Mouse (Mus musculus) midbrain, embryonic 11.5 days (tissue): ENCODE results near the gene Gsg1l. TPM values are rescaled to one million over a fixed set of nuclear protein-coding genes. Genes with fewer than 3 reads are reported as not detected.
A peak's percentile ranks its signal among the peaks of the same experiment; 100 is the strongest.

Experiments
- ATAC-seq: fragments of 200-750 bp; cut with Nextera tagmentation; 2 replicates; pipeline ENCODE4 v1.8.0; 2017; ENCODE audit warnings: moderate TSS enrichment, moderate library complexity; ENCODE audit not compliant: low FRiP score
- DNase-seq: peaks from one replicate; pipeline ENCODE4 v3.0.0; 2015; ENCODE audit warnings: low spot score; ENCODE audit errors: missing footprints
- H3K27ac ChIP-seq: fragments of 300-500 bp; sonication (generic); 2 replicates; pipeline ENCODE4 v1.5.1; 2014; ENCODE audit warnings: low read depth, low read length
- H3K27me3 ChIP-seq: fragments of 300-500 bp; sonication (generic); 2 replicates; pipeline ENCODE4 v1.6.1; 2014; ENCODE audit warnings: mild to moderate bottlenecking, low read length, moderate library complexity, mixed read lengths; ENCODE audit not compliant: control insufficient read depth, insufficient read depth
- H3K36me3 ChIP-seq: fragments of 300-500 bp; sonication (generic); 2 replicates; pipeline ENCODE4 v1.6.1; 2014; ENCODE audit warnings: mild to moderate bottlenecking, low read length, moderate library complexity, mixed read lengths; ENCODE audit not compliant: control insufficient read depth, insufficient read depth
- H3K4me1 ChIP-seq: fragments of 300-500 bp; sonication (generic); 2 replicates; pipeline ENCODE4 v1.6.1; 2014; ENCODE audit warnings: low read length; ENCODE audit not compliant: control insufficient read depth, insufficient read depth
- H3K4me2 ChIP-seq: fragments of 300-500 bp; sonication (generic); 2 replicates; pipeline ENCODE4 v1.6.1; 2014; ENCODE audit warnings: mild to moderate bottlenecking, moderate library complexity
- H3K4me3 ChIP-seq: fragments of 300-500 bp; sonication (generic); 2 replicates; pipeline ENCODE4 v1.5.1; 2014; ENCODE audit warnings: low read depth, low read length
- H3K9ac ChIP-seq: fragments of 300-500 bp; sonication (generic); 2 replicates; pipeline ENCODE4 v1.6.1; 2014; ENCODE audit warnings: low read length
- H3K9me3 ChIP-seq: fragments of 300-500 bp; sonication (generic); 2 replicates; pipeline ENCODE4 v1.6.1; 2016; ENCODE audit warnings: low read length; ENCODE audit not compliant: control insufficient read depth
- WGBS: fragments of 180-500 bp; shearing (Covaris S2); extraction: QIAGEN DNeasy Blood & Tissue Kit; methylation state at CpG from one replicate; pipeline ENCODE4 v1.1.7; 2014; 5-methylcytosine and 5-hydroxymethylcytosine counted together
- polyA plus RNA-seq: library from polyadenylated mRNA; unstranded; fragments of >200 nt; fragmentation: Nextera tagmentation; extraction: Ambion mirVana; gene quantifications from 2 replicates; pipeline ENCODE4 v1.2.1, GENCODE M21; 2014

The Gsg1l gene
- polyA plus RNA-seq, 1 experiment from 2014 or later = 2.1 TPM

DNA sequence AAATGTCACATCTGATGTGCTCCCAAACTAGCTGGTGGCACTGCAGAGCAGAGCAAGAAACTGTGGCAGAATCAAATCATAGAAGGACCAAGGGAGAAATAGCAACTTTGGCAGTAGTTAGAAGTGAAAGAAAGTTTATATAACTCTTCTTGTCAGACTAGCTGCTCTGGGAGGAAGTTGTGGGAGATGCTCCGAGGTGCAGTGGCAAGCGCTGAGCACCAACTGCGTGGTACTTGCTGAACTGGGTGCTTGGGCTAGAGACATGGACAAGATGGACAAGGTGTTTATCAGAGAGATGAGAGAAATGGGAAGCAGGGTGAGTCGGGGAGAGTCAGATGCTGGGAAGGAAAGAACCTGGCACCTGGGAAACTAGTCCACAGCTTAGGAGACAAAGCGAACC, 194.4 kb downstream of the Gsg1l start:
- Histone ChIP-seq H3K4me2 (no peak overlapping the region), H3K36me3 (no peaks in the 10 kb centered on the region), H3K27ac (no peak overlapping the region), H3K9ac (no peak overlapping the region), H3K9me3 (no peaks in the 10 kb centered on the region), H3K27me3 (no peaks in the 10 kb centered on the region), H3K4me1 (peaks cover 2% of the 10 kb centered on the region; the same call in 1 of the 2 replicates), H3K4me3 (no peak overlapping the region)
- no peak for DNase-seq
- WGBS = 92% methylated on average over 5 of the region's 5 CpGs
- no peak for ATAC-seq

DNA sequence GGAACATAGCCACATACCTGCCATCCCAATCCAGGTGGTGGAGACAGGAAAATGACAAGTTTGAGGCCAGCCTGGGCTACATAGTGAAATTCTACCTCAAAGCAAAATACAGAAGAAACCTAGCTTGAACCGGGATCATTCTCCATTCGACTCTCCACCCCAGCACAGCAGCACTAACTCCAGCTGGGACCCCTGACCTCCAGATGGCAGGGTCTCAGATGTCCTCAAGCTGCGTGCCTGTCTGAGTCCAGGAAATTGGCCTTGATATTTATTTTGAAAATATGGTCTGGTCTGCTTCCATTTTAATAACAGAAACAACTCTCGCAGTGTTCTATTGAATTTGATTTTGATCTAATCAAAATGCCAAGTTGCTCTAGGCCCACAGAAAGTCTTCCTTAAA, 195.1 kb downstream of the Gsg1l start:
- Histone ChIP-seq H3K4me2 (no peak overlapping the region), H3K36me3 (no peaks in the 10 kb centered on the region), H3K27ac (no peak overlapping the region), H3K27me3 (no peaks in the 10 kb centered on the region), H3K4me3 (no peak overlapping the region), H3K4me1 (peaks cover 2% of the 10 kb centered on the region; the same call in 1 of the 2 replicates), H3K9me3 (no peaks in the 10 kb centered on the region), H3K9ac (no peak overlapping the region)
- peak; percentile 75 for DNase-seq
- ATAC-seq = no peak
- WGBS = 61% methylated on average over 4 of the region's 4 CpGs

DNA sequence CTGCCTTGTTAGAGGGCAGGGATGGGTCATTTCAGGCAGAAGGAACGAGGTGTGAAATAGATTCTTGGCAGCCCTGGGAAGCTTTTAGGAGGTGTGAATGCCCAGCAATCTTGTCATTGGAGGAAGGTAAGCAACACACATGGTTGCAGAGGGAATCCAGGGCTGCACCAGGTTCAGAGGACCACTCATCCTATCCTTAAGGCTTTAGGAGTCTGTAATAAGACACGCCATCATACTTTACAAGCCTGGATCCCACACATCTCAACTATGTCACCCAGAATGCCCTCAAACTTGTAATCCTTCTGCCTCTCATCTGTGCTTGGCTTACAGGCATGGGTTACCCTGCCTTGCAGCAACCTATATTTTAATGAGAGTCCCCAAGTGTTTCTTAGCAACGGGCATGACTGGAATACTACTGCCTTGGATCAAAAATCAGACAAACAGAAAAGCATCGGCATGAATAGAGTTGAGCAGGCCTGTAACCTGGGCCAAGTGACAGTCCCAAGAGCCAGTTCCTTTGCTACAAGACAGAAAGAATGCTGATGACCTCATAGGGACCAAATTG, 196.0 kb downstream of the Gsg1l start:
- Histone ChIP-seq H3K9ac (no peak overlapping the region), H3K9me3 (no peaks in the 10 kb centered on the region), H3K4me3 (no peak overlapping the region), H3K4me1 (peaks cover 2% of the 10 kb centered on the region; the same call in 1 of the 2 replicates), H3K27me3 (no peaks in the 10 kb centered on the region), H3K27ac (no peak overlapping the region), H3K4me2 (no peak overlapping the region), H3K36me3 (no peaks in the 10 kb centered on the region)
- WGBS = 77% methylated on average over 4 of the region's 4 CpGs
- no peak for ATAC-seq
- DNase-seq = peak; percentile 81

- no peak overlapping the region for H3K4me3 ChIP-seq
- DNase-seq (no peak), ATAC-seq (no peak)
- H3K36me3 ChIP-seq = no peaks in the 10 kb centered on the region
- H3K27ac ChIP-seq = no peak overlapping the region
- no peaks in the 10 kb centered on the region for H3K27me3 ChIP-seq
- no peaks in the 10 kb centered on the region for H3K9me3 ChIP-seq
- no peak overlapping the region for H3K9ac ChIP-seq
- H3K4me1 ChIP-seq = peaks cover 2% of the 10 kb centered on the region; the same call in 1 of the 2 replicates
- WGBS = 74% methylated on average over 2 of the region's 2 CpGs
- H3K4me2 ChIP-seq = no peak overlapping the region
These were observed 199.0 kb downstream of the Gsg1l start for GRCm38 (mm10) chr7:125883232-125883631.

DNA sequence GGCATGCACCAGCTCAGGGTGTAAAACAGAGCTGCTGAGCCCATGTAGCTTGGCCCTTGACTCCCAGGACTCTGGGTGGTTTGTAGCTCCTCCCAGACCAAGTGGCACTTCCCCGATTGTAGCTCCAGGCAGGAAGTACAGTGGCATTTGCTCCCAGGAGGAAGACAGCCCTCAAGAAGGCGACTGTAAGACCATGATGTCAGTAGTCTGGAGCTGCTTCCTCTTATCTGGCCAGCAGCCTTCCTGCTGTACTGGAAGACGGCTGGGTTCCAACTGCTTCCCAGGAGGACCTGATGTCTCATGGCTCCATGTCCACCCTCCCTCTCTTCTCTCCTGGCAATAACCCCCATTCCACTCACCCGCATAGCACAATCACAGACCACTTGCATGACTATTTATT, 204.2 kb downstream of the Gsg1l start:
- Histone ChIP-seq H3K4me3 (no peak overlapping the region), H3K36me3 (no peaks in the 10 kb centered on the region), H3K4me1 (no peaks in the 10 kb centered on the region), H3K9ac (no peak overlapping the region), H3K9me3 (no peaks in the 10 kb centered on the region), H3K27ac (no peak overlapping the region), H3K4me2 (no peak overlapping the region), H3K27me3 (no peaks in the 10 kb centered on the region)
- no peak for ATAC-seq
- WGBS = 82% methylated on average over 4 of the region's 4 CpGs
- peak; percentile 71 for DNase-seq

DNA sequence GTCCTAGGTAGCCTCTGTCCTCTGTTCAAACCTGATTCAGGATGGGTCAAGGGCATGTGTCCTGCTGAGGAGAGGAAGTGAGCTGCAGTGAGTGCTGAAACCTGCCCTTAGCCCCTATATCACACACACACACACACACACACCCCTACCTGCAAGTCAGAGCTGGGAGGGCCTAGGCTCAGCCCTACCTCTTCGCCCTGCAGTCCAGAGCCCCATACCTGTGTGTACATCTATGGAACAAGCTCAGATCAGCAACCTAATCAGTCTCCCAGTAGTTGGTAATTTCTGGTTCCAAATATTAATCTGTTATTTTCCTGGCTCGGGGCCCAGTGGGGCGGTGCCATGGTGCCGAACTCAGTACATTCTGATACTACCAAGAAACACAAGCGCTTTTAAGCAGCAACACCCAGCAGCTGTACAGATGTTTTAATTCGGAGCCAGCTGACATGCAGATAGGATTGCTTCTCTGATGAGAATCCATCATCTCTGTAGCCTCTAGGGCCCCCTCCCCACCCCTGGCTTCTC, 208.2 kb downstream of the Gsg1l start:
- H3K4me2 ChIP-seq = no peak overlapping the region
- no peak overlapping the region for H3K9ac ChIP-seq
- WGBS = 93% methylated on average over 6 of the region's 6 CpGs
- H3K4me3 ChIP-seq = no peak overlapping the region
- no peaks in the 10 kb centered on the region for H3K9me3 ChIP-seq
- H3K36me3 ChIP-seq = no peaks in the 10 kb centered on the region
- no peak for ATAC-seq
- H3K4me1 ChIP-seq = peaks cover 19% of the 10 kb centered on the region
- no peak overlapping the region for H3K27ac ChIP-seq
- no peaks in the 10 kb centered on the region for H3K27me3 ChIP-seq
- DNase-seq = no peak

DNA sequence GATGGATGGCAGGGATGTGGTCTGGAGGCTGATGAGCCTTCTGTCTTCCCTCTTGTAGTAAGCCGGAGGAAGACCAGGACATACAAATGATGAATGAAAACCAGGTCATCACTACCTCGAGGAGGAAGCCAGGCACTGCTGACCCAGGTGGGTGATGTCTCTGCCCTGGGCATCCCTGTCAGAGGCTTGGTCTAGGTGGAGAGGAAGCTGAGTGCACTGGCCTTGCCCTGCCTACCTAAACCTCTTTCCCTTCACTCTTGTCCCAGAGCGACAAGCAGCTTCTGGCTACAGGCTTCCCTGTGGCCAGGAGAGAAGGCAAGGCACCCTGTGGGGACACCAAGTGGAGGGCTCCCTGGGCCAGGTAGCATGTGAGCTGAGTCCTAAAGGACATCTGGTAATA, 209.3 kb downstream of the Gsg1l start:
- ATAC-seq (no peak), DNase-seq (peak; percentile 77)
- 91% methylated on average over 3 of the region's 3 CpGs for WGBS
- Histone ChIP-seq H3K4me1 (peaks cover 19% of the 10 kb centered on the region), H3K9me3 (no peaks in the 10 kb centered on the region), H3K27me3 (no peaks in the 10 kb centered on the region), H3K9ac (no peak overlapping the region), H3K4me3 (no peak overlapping the region), H3K27ac (no peak overlapping the region), H3K4me2 (no peak overlapping the region), H3K36me3 (no peaks in the 10 kb centered on the region)

GRCm38 (mm10) chr7:125872202-125872580, 210.0 kb downstream of the Gsg1l start:
- H3K4me1 ChIP-seq = peaks cover 19% of the 10 kb centered on the region
- no peaks in the 10 kb centered on the region for H3K27me3 ChIP-seq
- no peak overlapping the region for H3K4me3 ChIP-seq
- no peaks in the 10 kb centered on the region for H3K36me3 ChIP-seq
- peak; percentile 20 for ATAC-seq
- no peak overlapping the region for H3K9ac ChIP-seq
- 70% methylated on average over 6 of the region's 6 CpGs for WGBS
- no peak for DNase-seq
- no peaks in the 10 kb centered on the region for H3K9me3 ChIP-seq
- peak overlapping the region; percentile 72 for H3K27ac ChIP-seq
- H3K4me2 ChIP-seq = no peak overlapping the region

- Histone ChIP-seq H3K36me3 (no peaks in the 10 kb centered on the region), H3K4me2 (no peak overlapping the region), H3K27ac (peak overlapping the region; percentile 72), H3K4me1 (peaks cover 19% of the 10 kb centered on the region), H3K9me3 (no peaks in the 10 kb centered on the region), H3K4me3 (no peak overlapping the region), H3K27me3 (no peaks in the 10 kb centered on the region), H3K9ac (peak overlapping the region; percentile 39; the same call in 1 of the 2 replicates)
- ATAC-seq (peak; percentile 82), DNase-seq (peak; percentile 90)
- WGBS = 22% methylated on average over 12 of the region's 12 CpGs
These were observed 210.6 kb downstream of the Gsg1l start for GRCm38 (mm10) chr7:125871404-125872201.
